Mouse (Mus musculus): ENCODE data around the gene Ucn3. TPM values are rescaled to one million over a fixed set of nuclear protein-coding genes. Genes with fewer than 3 reads are reported as not detected.

Gene Ucn3
- polyA plus RNA-seq, 1 experiment: not detected

GRCm38 (mm10) chr13:3896913-3897312 lies 48.2 kb downstream of the Ucn3 start:
- peak; percentile 69 for TF ChIP-seq CTCF (IDR thresholded peaks at IDR 0.05; ENCODE audit: control insufficient read depth, insufficient read depth, low read length)
- TF ChIP-seq POLR2A (IDR thresholded peaks at IDR 0.05; ENCODE audit: borderline replicate concordance, control insufficient read depth, low read depth, low read length): no peak
- no peak overlapping the region for H3K27ac ChIP-seq (ENCODE audit: control insufficient read depth, insufficient read depth, low read depth, low read length, poor library complexity)
- whole genome bisulfite sequencing: 23% methylated on average over 5 of the region's 5 CpGs
- H3K4me3 ChIP-seq (replicated peaks; ENCODE audit: control insufficient read depth, low read depth, low read length): no peak overlapping the region
- peaks cover 2% of the 10 kb centered on the region for H3K4me1 ChIP-seq (ENCODE audit: control insufficient read depth, insufficient read depth, low read length)

- H3K27ac ChIP-seq (ENCODE audit: control insufficient read depth, insufficient read depth, low read depth, low read length, poor library complexity): no peak overlapping the region
- no peak for TF ChIP-seq CTCF (IDR thresholded peaks at IDR 0.05; ENCODE audit: control insufficient read depth, insufficient read depth, low read length)
- no peak overlapping the region for H3K4me3 ChIP-seq (replicated peaks; ENCODE audit: control insufficient read depth, low read depth, low read length)
- H3K4me1 ChIP-seq (ENCODE audit: control insufficient read depth, insufficient read depth, low read length): peaks cover 2% of the 10 kb centered on the region
- WGBS: 59% methylated on average over 6 of the region's 6 CpGs
These were observed 49.1 kb downstream of the Ucn3 start for GRCm38 (mm10) chr13:3896032-3896431.

- Histone ChIP-seq H3K27ac (ENCODE audit: control insufficient read depth, insufficient read depth, low read depth, low read length, poor library complexity) (0 out of 2 replicates have a peak overlapping the region, but pooled peaks have one; percentile 10), H3K4me1 (ENCODE audit: control insufficient read depth, insufficient read depth, low read length) (peaks cover 2% of the 10 kb centered on the region), H3K4me3 (replicated peaks; ENCODE audit: control insufficient read depth, low read depth, low read length) (no peak overlapping the region)
- WGBS: 57% methylated on average over 8 of the region's 8 CpGs
- TF ChIP-seq POLR2A (IDR thresholded peaks at IDR 0.05; ENCODE audit: borderline replicate concordance, control insufficient read depth, low read depth, low read length): no peak
- no peak for TF ChIP-seq CTCF (IDR thresholded peaks at IDR 0.05; ENCODE audit: control insufficient read depth, insufficient read depth, low read length)
These were observed 49.7 kb downstream of the Ucn3 start for GRCm38 (mm10) chr13:3895397-3895980.

- H3K4me1 ChIP-seq (ENCODE audit: control insufficient read depth, insufficient read depth, low read length): peaks cover 2% of the 10 kb centered on the region
- WGBS: 92% methylated on average over 8 of the region's 8 CpGs
- H3K27ac ChIP-seq (ENCODE audit: control insufficient read depth, insufficient read depth, low read depth, low read length, poor library complexity): no peak overlapping the region
- TF ChIP-seq CTCF (IDR thresholded peaks at IDR 0.05; ENCODE audit: control insufficient read depth, insufficient read depth, low read length) (no peak), POLR2A (IDR thresholded peaks at IDR 0.05; ENCODE audit: borderline replicate concordance, control insufficient read depth, low read depth, low read length) (no peak)
- no peak overlapping the region for H3K4me3 ChIP-seq (replicated peaks; ENCODE audit: control insufficient read depth, low read depth, low read length)
These were observed 50.6 kb downstream of the Ucn3 start for GRCm38 (mm10) chr13:3894549-3894948.

GRCm38 (mm10) chr13:3893126-3893734 lies 51.9 kb downstream of the Ucn3 start:
- TF ChIP-seq CTCF (IDR thresholded peaks at IDR 0.05; ENCODE audit: control insufficient read depth, insufficient read depth, low read length) (no peak), POLR2A (IDR thresholded peaks at IDR 0.05; ENCODE audit: borderline replicate concordance, control insufficient read depth, low read depth, low read length) (peak; percentile 99)
- WGBS: under 1% methylated on average over 35 of the region's 35 CpGs
- Histone ChIP-seq H3K4me1 (ENCODE audit: control insufficient read depth, insufficient read depth, low read length) (peaks cover 2% of the 10 kb centered on the region), H3K27ac (ENCODE audit: control insufficient read depth, insufficient read depth, low read depth, low read length, poor library complexity) (peak overlapping the region; percentile 46; the same call in 1 of the 2 replicates), H3K4me3 (replicated peaks; ENCODE audit: control insufficient read depth, low read depth, low read length) (peak overlapping the region; percentile 76)

- Histone ChIP-seq H3K4me3 (replicated peaks; ENCODE audit: control insufficient read depth, low read depth, low read length) (peak overlapping the region; percentile 60), H3K27ac (ENCODE audit: control insufficient read depth, insufficient read depth, low read depth, low read length, poor library complexity) (no peak overlapping the region), H3K4me1 (ENCODE audit: control insufficient read depth, insufficient read depth, low read length) (no peaks in the 10 kb centered on the region; the same call in 1 of the 2 replicates)
- WGBS: 5% methylated on average over 7 of the region's 7 CpGs
- TF ChIP-seq POLR2A (IDR thresholded peaks at IDR 0.05; ENCODE audit: borderline replicate concordance, control insufficient read depth, low read depth, low read length) (no peak), CTCF (IDR thresholded peaks at IDR 0.05; ENCODE audit: control insufficient read depth, insufficient read depth, low read length) (no peak)
These were observed 52.5 kb downstream of the Ucn3 start for GRCm38 (mm10) chr13:3892601-3893000.

GRCm38 (mm10) chr13:3891479-3892087 lies 53.6 kb downstream of the Ucn3 start:
- no peaks in the 10 kb centered on the region; the same call in 1 of the 2 replicates for H3K4me1 ChIP-seq (ENCODE audit: control insufficient read depth, insufficient read depth, low read length)
- TF ChIP-seq CTCF (IDR thresholded peaks at IDR 0.05; ENCODE audit: control insufficient read depth, insufficient read depth, low read length): no peak
- TF ChIP-seq POLR2A (IDR thresholded peaks at IDR 0.05; ENCODE audit: borderline replicate concordance, control insufficient read depth, low read depth, low read length): no peak
- H3K27ac ChIP-seq (ENCODE audit: control insufficient read depth, insufficient read depth, low read depth, low read length, poor library complexity): no peak overlapping the region
- H3K4me3 ChIP-seq (replicated peaks; ENCODE audit: control insufficient read depth, low read depth, low read length): peak overlapping the region; percentile 21
- WGBS: 75% methylated on average over 8 of the region's 8 CpGs

Other genes starting within 250 kb of the Ucn3 start
- 1.6 TPM in 1 of 2 replicates, not detected in the other for gene Calml3, start 141.0 kb downstream of the Ucn3 start, polyA plus RNA-seq (2011; ENCODE audit: insufficient read depth, insufficient read length, low replicate concordance, missing spikeins)
- gene Calm4, start 107.6 kb downstream of the Ucn3 start, polyA plus RNA-seq (2011; ENCODE audit: insufficient read depth, insufficient read length, low replicate concordance, missing spikeins): not detected in 2 replicates
- not detected in 2 replicates for gene Calm5, start 91.2 kb downstream of the Ucn3 start, polyA plus RNA-seq (2011; ENCODE audit: insufficient read depth, insufficient read length, low replicate concordance, missing spikeins)
- gene Net1, start 27.1 kb downstream of the Ucn3 start, polyA plus RNA-seq (2011; ENCODE audit: insufficient read depth, insufficient read length, low replicate concordance, missing spikeins): 65.0 and 81.1 TPM in 2 replicates
- not detected in 2 replicates for gene Tubal3, start 27.1 kb downstream of the Ucn3 start, polyA plus RNA-seq (2011; ENCODE audit: insufficient read depth, insufficient read length, low replicate concordance, missing spikeins)
- gene Akr1c14, start 103.7 kb upstream of the Ucn3 start, polyA plus RNA-seq (2011; ENCODE audit: insufficient read depth, insufficient read length, low replicate concordance, missing spikeins): 0.81 and 0.82 TPM in 2 replicates
- not detected in 2 replicates for gene Akr1c18, start 205.3 kb upstream of the Ucn3 start, polyA plus RNA-seq (2011; ENCODE audit: insufficient read depth, insufficient read length, low replicate concordance, missing spikeins)
- 4.2 and 4.6 TPM in 2 replicates for gene Akr1c13, start 245.8 kb upstream of the Ucn3 start, polyA plus RNA-seq (2011; ENCODE audit: insufficient read depth, insufficient read length, low replicate concordance, missing spikeins)